In the genomic region with DNA sequence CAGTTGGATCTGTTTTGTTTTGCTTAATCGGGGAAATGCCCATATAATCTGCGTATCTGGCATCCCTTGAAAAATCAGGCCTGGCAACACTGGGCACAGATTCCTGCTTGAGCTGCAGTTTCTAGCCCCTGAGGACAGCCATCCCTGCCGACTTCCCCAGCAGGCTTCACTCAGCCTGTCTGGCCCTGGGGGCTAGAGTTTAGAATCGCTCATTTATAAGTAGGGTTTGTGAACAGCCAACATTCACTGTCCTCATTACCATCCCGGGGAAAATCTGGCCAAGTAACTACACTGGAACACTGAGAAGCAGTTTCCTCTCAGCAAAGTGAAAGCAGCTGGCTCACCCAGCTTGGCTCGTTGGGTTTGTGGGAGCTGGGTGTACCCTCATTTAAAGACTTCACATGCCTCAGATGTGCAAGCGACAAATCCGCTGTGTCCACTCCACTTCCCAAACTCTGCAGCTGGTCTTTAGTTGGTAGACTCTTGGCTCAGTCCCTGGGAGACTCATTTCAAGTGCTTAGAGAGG, we compare ENCODE assay signal across 7 mouse cellular contexts. TPM values are rescaled to one million over a fixed set of nuclear protein-coding genes. Genes with fewer than 3 reads are reported as not detected.
DNase-seq lines count a peak whose midpoint lies in the region; ATAC-seq and TF ChIP-seq lines count a peak whose summit lies in the region.

No protein-coding gene starts in this region.

- ATAC-seq in intestine, postnatal 0 days: no peak
- peak; percentile 80 for ATAC-seq in midbrain, embryonic 15.5 days (replicated peaks)
- no peak for ATAC-seq in erythroblast, adult 5-6 weeks (replicated peaks; ENCODE audit: low FRiP score, poor library complexity, severe bottlenecking)

- H3K4me1 ChIP-seq in intestine, postnatal 0 days (replicated peaks; ENCODE audit: control insufficient read depth, insufficient read depth, low read length): no peaks in the 10 kb centered on the region
- H3K4me1 ChIP-seq in midbrain, embryonic 15.5 days: peaks cover 15% of the 10 kb centered on the region; the same call in 1 of the 2 replicates

- no peaks in the 10 kb centered on the region for H3K9me3 ChIP-seq in intestine, postnatal 0 days (ENCODE audit: control insufficient read depth)
- no peaks in the 10 kb centered on the region for H3K9me3 ChIP-seq in midbrain, embryonic 15.5 days

- no peaks in the 10 kb centered on the region for H3K36me3 ChIP-seq in intestine, postnatal 0 days (ENCODE audit: control insufficient read depth, insufficient read depth)
- H3K36me3 ChIP-seq in midbrain, embryonic 15.5 days (replicated peaks): no peaks in the 10 kb centered on the region

- no peak for TF ChIP-seq CTCF in intestine, postnatal 0 days (IDR thresholded peaks at IDR 0.05; ENCODE audit: low read depth)

- 49% methylated on average over 8 of the region's 8 CpGs for WGBS in intestine, postnatal 0 days
- 30% methylated on average over 8 of the region's 8 CpGs for WGBS in midbrain, embryonic 15.5 days

- peak; percentile 81 for DNase-seq in brain, adult 2 months (ENCODE audit: low read depth, low spot score)
- peak; percentile 57 to 74 for DNase-seq in cerebellum, postnatal 10 days
- DNase-seq in gastrocnemius, postnatal 10 days: peak; percentile 28
- peak; percentile 67 to 79 for DNase-seq in left cerebral cortex, postnatal 14 days (ENCODE audit: low spot score in 2 of 2)

- no peak overlapping the region for H3K4me3 ChIP-seq in intestine, postnatal 0 days (ENCODE audit: low read depth, low read length)
- no peak overlapping the region for H3K4me3 ChIP-seq in midbrain, embryonic 15.5 days

- no peaks in the 10 kb centered on the region for H3K27me3 ChIP-seq in intestine, postnatal 0 days (replicated peaks; ENCODE audit: control insufficient read depth, insufficient read depth, low read length)
- no peaks in the 10 kb centered on the region for H3K27me3 ChIP-seq in midbrain, embryonic 15.5 days (replicated peaks)

- H3K9ac ChIP-seq in intestine, postnatal 0 days (ENCODE audit: low read depth, low read length): no peak overlapping the region
- no peak overlapping the region for H3K9ac ChIP-seq in midbrain, embryonic 15.5 days

- no peak overlapping the region for H3K27ac ChIP-seq in intestine, postnatal 0 days (ENCODE audit: low read depth, low read length)
- H3K27ac ChIP-seq in midbrain, embryonic 15.5 days: peak overlapping the region; percentile 65

- intact Hi-C loops in left cerebral cortex, postnatal 14 days (cut with DNase I): loop anchor here (5.0 kb wide), 1 partner anchor 86 kb away; a partner anchor contains a TSS

- peak overlapping the region; percentile 25; the same call in 1 of the 2 replicates for H3K4me2 ChIP-seq in intestine, postnatal 0 days (replicated peaks; ENCODE audit: low read depth)
- peak overlapping the region; percentile 20; the same call in 1 of the 2 replicates for H3K4me2 ChIP-seq in midbrain, embryonic 15.5 days

RNA-seq across cellular contexts. Expression of a gene that starts 49.2 kb away (rescaled TPM):
- total RNA-seq in gastrocnemius, postnatal 10 days (2021): 100 to 1,000 TPM; 194 to 210 TPM
- polyA plus RNA-seq in intestine, postnatal 0 days (2015; fragmentation: Nextera tagmentation; extraction: Ambion mirVana): 144 and 152 TPM in 2 replicates
- 10 to 100 TPM; 93.8 to 96.4 TPM for total RNA-seq in left cerebral cortex, postnatal 14 days (2021)
- polyA plus RNA-seq in midbrain, embryonic 15.5 days (2015; fragmentation: Nextera tagmentation; extraction: Ambion mirVana): 153 and 154 TPM in 2 replicates
- total RNA-seq in erythroblast, adult 5-6 weeks (2015; ENCODE audit: low replicate concordance): 85.9 and 89.7 TPM in 2 replicates
- total RNA-seq in erythroblast, adult 5-6 weeks (2017; ENCODE audit: low replicate concordance): 72.2 and 81.8 TPM in 2 replicates

Comparison
In these comparisons a context has a peak if more than half of its experiments do, and no peak if none do; other contexts are left out.
1. DNase-seq: peak in every context shown above with its lines; median percentile 81 in brain, adult 2 months; 73 in left cerebral cortex, postnatal 14 days; 66 in cerebellum, postnatal 10 days; 28 in gastrocnemius, postnatal 10 days.